Mouse (Mus musculus): Measurements from ENCODE around the gene Tex14. TPM values are rescaled to one million over a fixed set of nuclear protein-coding genes. Genes with fewer than 3 reads are reported as not detected.
A peak's percentile ranks its signal among the peaks of the same experiment; 100 is the strongest.

The Tex14 gene
- total RNA-seq, 2 experiments from 2014 or later: 0.36 to 0.47 TPM

GRCm38 (mm10) chr11:87531695-87532094, 126.8 kb downstream of the Tex14 start:
- DNase-seq (ENCODE audit: low spot score): no peak
- intact Hi-C loops (cut with DNase I): no loop called here

- no peak for DNase-seq (ENCODE audit: low spot score)
- intact Hi-C loops (cut with DNase I): no loop called here
Observed at GRCm38 (mm10) chr11:87542285-87542684, 137.4 kb downstream of the Tex14 start.

GRCm38 (mm10) chr11:87542906-87543305, 138.0 kb downstream of the Tex14 start:
- intact Hi-C loops (cut with DNase I): loop anchor here (1.0 kb wide), 1 partner anchor 8 kb away; no protein-coding TSS in a partner anchor
- no peak for DNase-seq (ENCODE audit: low spot score)

GRCm38 (mm10) chr11:87553342-87553741, 148.5 kb downstream of the Tex14 start:
- DNase-seq (ENCODE audit: low spot score): no peak
- intact Hi-C loops (cut with DNase I): no loop called here

- no peak for DNase-seq (ENCODE audit: low spot score)
- intact Hi-C loops (cut with DNase I): no loop called here
Observed at GRCm38 (mm10) chr11:87554386-87554785, 149.5 kb downstream of the Tex14 start.

GRCm38 (mm10) chr11:87555106-87555703, 150.3 kb downstream of the Tex14 start:
- intact Hi-C loops (cut with DNase I): no loop called here
- no peak for DNase-seq (ENCODE audit: low spot score)

- intact Hi-C loops (cut with DNase I): no loop called here
- DNase-seq (ENCODE audit: low spot score): no peak
Observed at GRCm38 (mm10) chr11:87561208-87561607, 156.3 kb downstream of the Tex14 start.

GRCm38 (mm10) chr11:87566501-87566900, 161.6 kb downstream of the Tex14 start, which contains the start of gene Gm11492:
Gm11492 (plus strand) TSS chr11:87566653.
- intact Hi-C loops (cut with DNase I): no loop called here
- no peak for DNase-seq (ENCODE audit: low spot score)

GRCm38 (mm10) chr11:87568255-87568953, 163.5 kb downstream of the Tex14 start, which contains the start of gene Sept4:
Sept4 (plus strand) TSS chr11:87568903.
- intact Hi-C loops (cut with DNase I): no loop called here
- no peak for DNase-seq (ENCODE audit: low spot score)

GRCm38 (mm10) chr11:87570743-87571142, 165.9 kb downstream of the Tex14 start:
- DNase-seq (ENCODE audit: low spot score): no peak
- intact Hi-C loops (cut with DNase I): no loop called here

GRCm38 (mm10) chr11:87571361-87571950, 166.6 kb downstream of the Tex14 start:
- intact Hi-C loops (cut with DNase I): no loop called here
- no peak for DNase-seq (ENCODE audit: low spot score)

- DNase-seq (ENCODE audit: low spot score): no peak
- intact Hi-C loops (cut with DNase I): no loop called here
Observed at GRCm38 (mm10) chr11:87573751-87574150, 168.9 kb downstream of the Tex14 start.

GRCm38 (mm10) chr11:87574520-87575180, 169.8 kb downstream of the Tex14 start:
- intact Hi-C loops (cut with DNase I): loop anchor here (5.0 kb wide), 1 partner anchor 47 kb away; no protein-coding TSS in a partner anchor
- DNase-seq (ENCODE audit: low spot score): no peak

GRCm38 (mm10) chr11:87577601-87578248, 172.9 kb downstream of the Tex14 start:
- DNase-seq (ENCODE audit: low spot score): no peak
- intact Hi-C loops (cut with DNase I): loop anchor here (5.0 kb wide), 1 partner anchor 50 kb away; no protein-coding TSS in a partner anchor

GRCm38 (mm10) chr11:87578249-87578962, 173.5 kb downstream of the Tex14 start:
- DNase-seq (ENCODE audit: low spot score): peak; percentile 48
- intact Hi-C loops (cut with DNase I): loop anchor here (5.0 kb wide), 1 partner anchor 51 kb away; no protein-coding TSS in a partner anchor

GRCm38 (mm10) chr11:87578963-87579601, 174.2 kb downstream of the Tex14 start:
- intact Hi-C loops (cut with DNase I): loop anchor here (5.0 kb wide), 1 partner anchor 52 kb away; no protein-coding TSS in a partner anchor
- peak; percentile 44 for DNase-seq (ENCODE audit: low spot score)

- intact Hi-C loops (cut with DNase I): loop anchor here (5.0 kb wide), 1 partner anchor 52 kb away; no protein-coding TSS in a partner anchor
- no peak for DNase-seq (ENCODE audit: low spot score)
Observed at GRCm38 (mm10) chr11:87579713-87580112, 174.8 kb downstream of the Tex14 start.

GRCm38 (mm10) chr11:87580543-87581085, 175.7 kb downstream of the Tex14 start:
- intact Hi-C loops (cut with DNase I): no loop called here
- DNase-seq (ENCODE audit: low spot score): no peak
